Mouse (Mus musculus): ENCODE measurements around the gene Adamts18. TPM values are rescaled to one million over a fixed set of nuclear protein-coding genes. Genes with fewer than 3 reads are reported as not detected.

The Adamts18 gene
- polyA plus RNA-seq, 1 experiment from 2014 or later, result 0.90 TPM

DNA sequence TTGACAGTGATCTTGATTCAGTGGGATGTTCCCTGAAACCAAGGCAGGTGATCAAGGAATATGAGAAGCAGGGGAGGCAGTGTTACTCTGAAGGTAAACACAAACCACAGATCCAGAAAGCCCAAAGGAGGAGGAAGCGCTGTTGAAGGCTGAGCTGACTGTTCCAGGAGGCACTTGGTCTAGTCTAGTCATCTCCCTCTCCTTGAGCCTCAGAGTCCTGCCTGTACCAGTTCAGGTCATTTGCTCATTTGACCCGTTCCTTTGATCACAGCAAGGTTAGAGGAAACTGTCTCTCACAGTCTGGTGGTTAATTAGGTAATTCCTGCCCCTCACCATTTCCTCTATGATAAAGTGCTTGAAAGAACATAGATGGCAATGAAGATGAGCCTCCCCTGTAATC lies 34.0 kb upstream of the Adamts18 start:
- no peaks in the 10 kb centered on the region for H3K27me3 ChIP-seq (ENCODE audit: control insufficient read depth, insufficient read depth, low read length)
- no peak for TF ChIP-seq EP300 (optimal IDR thresholded peaks at IDR 0.05)
- TF ChIP-seq CTCF (IDR thresholded peaks at IDR 0.05; ENCODE audit: low read depth), result no peak
- H3K4me1 ChIP-seq (replicated peaks; ENCODE audit: control insufficient read depth, insufficient read depth), result no peaks in the 10 kb centered on the region
- H3K4me3 ChIP-seq (ENCODE audit: low read depth, low read length), result no peak overlapping the region
- H3K4me2 ChIP-seq (replicated peaks; ENCODE audit: low read depth), result no peak overlapping the region
- H3K36me3 ChIP-seq (ENCODE audit: control insufficient read depth, insufficient read depth, low read length), result no peaks in the 10 kb centered on the region
- WGBS, result 69% methylated on average over 2 of the region's 2 CpGs
- DNase-seq (ENCODE audit: low spot score) (no peak), ATAC-seq (ENCODE audit: low FRiP score, low TSS enrichment) (no peak)
- H3K27ac ChIP-seq (replicated peaks), result no peak overlapping the region
- no peaks in the 10 kb centered on the region for H3K9me3 ChIP-seq (ENCODE audit: control insufficient read depth, low read length)
- no peak overlapping the region for H3K9ac ChIP-seq (ENCODE audit: low read length)

DNA sequence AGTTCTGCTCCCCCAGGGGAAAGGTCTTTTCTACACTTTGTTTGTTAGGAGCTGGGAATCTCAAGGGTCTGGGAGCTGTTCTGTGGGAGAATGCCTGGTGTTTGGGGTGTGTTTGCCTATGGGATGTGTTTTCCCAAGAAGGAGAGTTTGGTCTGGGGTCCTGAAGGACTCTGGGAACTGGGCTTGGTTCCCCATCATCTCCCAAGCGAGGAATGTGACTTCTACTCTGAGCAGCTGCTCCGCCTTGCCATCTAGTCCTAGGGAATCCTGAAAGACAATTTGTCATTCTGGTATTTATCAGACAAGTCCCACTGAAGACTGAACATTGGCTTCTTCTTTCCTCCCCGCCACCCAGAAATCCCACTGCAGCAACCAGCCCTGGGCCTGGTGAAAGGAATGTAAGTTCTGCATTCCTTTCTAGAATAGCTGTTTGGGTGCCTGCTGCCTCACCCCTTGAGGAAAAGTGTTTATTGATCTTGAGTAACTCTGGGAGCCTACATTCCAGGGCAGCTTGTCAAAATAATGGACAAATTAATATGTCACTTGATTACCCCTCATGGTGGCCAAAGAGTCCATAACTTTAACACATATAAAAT lies 30.0 kb upstream of the Adamts18 start:
- Histone ChIP-seq H3K4me3 (ENCODE audit: low read depth, low read length) (no peak overlapping the region), H3K4me1 (replicated peaks; ENCODE audit: control insufficient read depth, insufficient read depth) (no peaks in the 10 kb centered on the region), H3K9ac (ENCODE audit: low read length) (no peak overlapping the region), H3K4me2 (replicated peaks; ENCODE audit: low read depth) (no peak overlapping the region), H3K9me3 (ENCODE audit: control insufficient read depth, low read length) (no peaks in the 10 kb centered on the region), H3K27me3 (ENCODE audit: control insufficient read depth, insufficient read depth, low read length) (no peaks in the 10 kb centered on the region), H3K27ac (replicated peaks) (no peak overlapping the region), H3K36me3 (ENCODE audit: control insufficient read depth, insufficient read depth, low read length) (no peaks in the 10 kb centered on the region)
- DNase-seq (ENCODE audit: low spot score), result no peak
- 43% methylated on average over 3 of the region's 3 CpGs for WGBS
- no peak for ATAC-seq (ENCODE audit: low FRiP score, low TSS enrichment)
- TF ChIP-seq EP300 (optimal IDR thresholded peaks at IDR 0.05) (no peak), CTCF (IDR thresholded peaks at IDR 0.05; ENCODE audit: low read depth) (no peak)

DNA sequence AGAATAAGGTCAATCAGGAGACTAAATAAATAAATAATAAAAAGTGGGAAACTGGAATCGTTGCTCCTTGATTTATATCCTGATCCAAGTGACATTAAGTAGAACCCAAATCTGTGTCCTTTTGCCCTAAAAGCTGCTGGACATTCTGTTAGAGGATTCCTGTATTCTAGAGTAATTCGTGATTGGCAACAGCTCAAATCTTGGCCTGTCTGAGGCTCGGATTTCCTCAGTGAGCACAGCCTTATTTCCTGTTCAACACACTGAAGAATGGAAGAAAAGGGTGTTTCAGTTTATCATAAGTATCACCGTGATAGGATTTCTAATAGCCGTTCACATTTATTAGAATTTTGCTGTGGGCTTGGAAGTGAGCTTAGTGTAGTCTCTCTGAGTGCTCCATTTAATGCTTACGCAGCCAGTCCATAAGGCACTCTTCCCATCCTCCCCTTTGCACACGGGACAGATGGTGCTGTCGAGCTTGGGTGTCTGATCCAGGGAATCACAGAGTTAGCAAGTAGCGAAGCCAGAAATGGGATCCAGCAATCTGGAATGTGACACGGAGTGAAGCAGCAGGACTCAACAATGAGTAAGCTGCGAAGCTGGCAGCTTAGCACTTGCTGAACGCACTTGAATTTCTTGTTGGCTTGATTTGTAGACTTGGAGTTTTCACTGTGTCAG lies 25.0 kb upstream of the Adamts18 start:
- H3K4me1 ChIP-seq (replicated peaks; ENCODE audit: control insufficient read depth, insufficient read depth), result no peaks in the 10 kb centered on the region
- TF ChIP-seq CTCF (IDR thresholded peaks at IDR 0.05; ENCODE audit: low read depth), result no peak
- no peak for TF ChIP-seq EP300 (optimal IDR thresholded peaks at IDR 0.05)
- no peak overlapping the region for H3K27ac ChIP-seq (replicated peaks)
- no peaks in the 10 kb centered on the region for H3K36me3 ChIP-seq (ENCODE audit: control insufficient read depth, insufficient read depth, low read length)
- H3K9me3 ChIP-seq (ENCODE audit: control insufficient read depth, low read length), result no peaks in the 10 kb centered on the region
- H3K4me2 ChIP-seq (replicated peaks; ENCODE audit: low read depth), result no peak overlapping the region
- no peak overlapping the region for H3K4me3 ChIP-seq (ENCODE audit: low read depth, low read length)
- WGBS, result 61% methylated on average over 12 of the region's 12 CpGs
- no peaks in the 10 kb centered on the region for H3K27me3 ChIP-seq (ENCODE audit: control insufficient read depth, insufficient read depth, low read length)
- H3K9ac ChIP-seq (ENCODE audit: low read length), result no peak overlapping the region
- ATAC-seq (ENCODE audit: low FRiP score, low TSS enrichment) (no peak), DNase-seq (ENCODE audit: low spot score) (no peak)

GRCm38 (mm10) chr8:113872436-113872835 lies 23.9 kb upstream of the Adamts18 start:
- Histone ChIP-seq H3K9ac (ENCODE audit: low read length) (no peak overlapping the region), H3K36me3 (ENCODE audit: control insufficient read depth, insufficient read depth, low read length) (no peaks in the 10 kb centered on the region), H3K9me3 (ENCODE audit: control insufficient read depth, low read length) (no peaks in the 10 kb centered on the region), H3K27me3 (ENCODE audit: control insufficient read depth, insufficient read depth, low read length) (no peaks in the 10 kb centered on the region), H3K4me2 (replicated peaks; ENCODE audit: low read depth) (no peak overlapping the region), H3K4me1 (replicated peaks; ENCODE audit: control insufficient read depth, insufficient read depth) (no peaks in the 10 kb centered on the region), H3K4me3 (ENCODE audit: low read depth, low read length) (no peak overlapping the region), H3K27ac (replicated peaks) (no peak overlapping the region)
- WGBS, result 87% methylated on average over 6 of the region's 6 CpGs
- no peak for ATAC-seq (ENCODE audit: low FRiP score, low TSS enrichment)
- no peak for DNase-seq (ENCODE audit: low spot score)
- TF ChIP-seq CTCF (IDR thresholded peaks at IDR 0.05; ENCODE audit: low read depth) (no peak), EP300 (optimal IDR thresholded peaks at IDR 0.05) (no peak)

DNA sequence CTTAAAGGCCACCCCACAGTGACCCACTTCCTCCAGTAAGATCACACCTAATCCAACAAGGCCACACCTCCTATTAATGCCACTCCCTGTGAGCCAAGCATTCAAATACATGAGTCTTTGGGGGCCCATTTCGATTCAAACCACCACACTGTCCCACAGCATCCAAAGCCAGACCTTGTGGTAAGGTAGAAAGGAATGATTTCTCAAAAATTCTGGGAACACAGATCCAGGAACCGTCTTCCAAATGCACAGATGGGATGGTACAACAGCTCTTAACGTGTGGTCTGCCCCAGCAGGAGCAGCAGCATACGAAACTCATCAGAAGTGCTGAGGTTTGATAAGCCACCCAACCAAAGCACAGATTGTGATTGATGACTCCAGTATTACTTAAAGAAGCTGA lies 18.0 kb upstream of the Adamts18 start:
- DNase-seq (ENCODE audit: low spot score) (no peak), ATAC-seq (ENCODE audit: low FRiP score, low TSS enrichment) (no peak)
- no peak for TF ChIP-seq EP300 (optimal IDR thresholded peaks at IDR 0.05)
- no peak overlapping the region for H3K4me2 ChIP-seq (replicated peaks; ENCODE audit: low read depth)
- no peaks in the 10 kb centered on the region for H3K9me3 ChIP-seq (ENCODE audit: control insufficient read depth, low read length)
- 72% methylated on average over 4 of the region's 4 CpGs for WGBS
- no peak overlapping the region for H3K9ac ChIP-seq (ENCODE audit: low read length)
- no peaks in the 10 kb centered on the region for H3K27me3 ChIP-seq (ENCODE audit: control insufficient read depth, insufficient read depth, low read length)
- H3K36me3 ChIP-seq (ENCODE audit: control insufficient read depth, insufficient read depth, low read length), result no peaks in the 10 kb centered on the region
- H3K4me3 ChIP-seq (ENCODE audit: low read depth, low read length), result no peak overlapping the region
- H3K27ac ChIP-seq (replicated peaks), result no peak overlapping the region
- no peaks in the 10 kb centered on the region for H3K4me1 ChIP-seq (replicated peaks; ENCODE audit: control insufficient read depth, insufficient read depth)

GRCm38 (mm10) chr8:113865326-113866093 lies 17.0 kb upstream of the Adamts18 start:
- Histone ChIP-seq H3K27me3 (ENCODE audit: control insufficient read depth, insufficient read depth, low read length) (no peaks in the 10 kb centered on the region), H3K27ac (replicated peaks) (no peak overlapping the region), H3K9me3 (ENCODE audit: control insufficient read depth, low read length) (no peaks in the 10 kb centered on the region), H3K4me3 (ENCODE audit: low read depth, low read length) (no peak overlapping the region), H3K36me3 (ENCODE audit: control insufficient read depth, insufficient read depth, low read length) (no peaks in the 10 kb centered on the region), H3K4me2 (replicated peaks; ENCODE audit: low read depth) (no peak overlapping the region), H3K9ac (ENCODE audit: low read length) (no peak overlapping the region), H3K4me1 (replicated peaks; ENCODE audit: control insufficient read depth, insufficient read depth) (no peaks in the 10 kb centered on the region)
- WGBS, result 60% methylated on average over 13 of the region's 13 CpGs
- DNase-seq (ENCODE audit: low spot score) (no peak), ATAC-seq (ENCODE audit: low FRiP score, low TSS enrichment) (no peak)
- TF ChIP-seq CTCF (IDR thresholded peaks at IDR 0.05; ENCODE audit: low read depth), result no peak
- no peak for TF ChIP-seq EP300 (optimal IDR thresholded peaks at IDR 0.05)

All from stomach, postnatal 0 days (tissue).